Mouse (Mus musculus) embryonic fibroblast, embryonic 13.5 days (primary cell): ENCODE measurements around the gene Cfap299. TPM values are rescaled to one million over a fixed set of nuclear protein-coding genes. Genes with fewer than 3 reads are reported as not detected.

ENCODE experiments used
- H3K27ac ChIP-seq: 2 replicates; pipeline ENCODE4 v1.5.1; 2012; ENCODE audit warnings: low read length, control low read depth, inconsistent platforms; ENCODE audit not compliant: insufficient read depth
- H3K4me1 ChIP-seq: 2 replicates; pipeline ENCODE4 v1.6.1; 2011; ENCODE audit warnings: low read length; ENCODE audit not compliant: control insufficient read depth, insufficient read depth
- H3K4me3 ChIP-seq: 2 replicates; pipeline ENCODE4 v1.5.1; 2011; ENCODE audit warnings: mild to moderate bottlenecking, control low read depth, low read length; ENCODE audit not compliant: insufficient read depth
- CTCF ChIP-seq: IDR thresholded peaks from 2 replicates; pipeline ENCODE4 v1.5.1; 2011; ENCODE audit warnings: mild to moderate bottlenecking, control low read depth, low read length, moderate library complexity, borderline replicate concordance; ENCODE audit not compliant: insufficient read depth
- POLR2A ChIP-seq: IDR thresholded peaks from 2 replicates; pipeline ENCODE4 v1.6.1; 2011; ENCODE audit warnings: low read depth, mild to moderate bottlenecking, control low read depth, low read length, moderate library complexity
- polyA plus RNA-seq: library from polyadenylated mRNA; stranded (reverse); fragments of >200 nt; gene quantifications from 2 replicates; pipeline ENCODE4 v1.2.4, GENCODE M21; 2011; ENCODE audit warnings: low read depth; ENCODE audit not compliant: missing spikeins, insufficient read length

The Cfap299 gene
- polyA plus RNA-seq, 1 experiment, result not detected

DNA sequence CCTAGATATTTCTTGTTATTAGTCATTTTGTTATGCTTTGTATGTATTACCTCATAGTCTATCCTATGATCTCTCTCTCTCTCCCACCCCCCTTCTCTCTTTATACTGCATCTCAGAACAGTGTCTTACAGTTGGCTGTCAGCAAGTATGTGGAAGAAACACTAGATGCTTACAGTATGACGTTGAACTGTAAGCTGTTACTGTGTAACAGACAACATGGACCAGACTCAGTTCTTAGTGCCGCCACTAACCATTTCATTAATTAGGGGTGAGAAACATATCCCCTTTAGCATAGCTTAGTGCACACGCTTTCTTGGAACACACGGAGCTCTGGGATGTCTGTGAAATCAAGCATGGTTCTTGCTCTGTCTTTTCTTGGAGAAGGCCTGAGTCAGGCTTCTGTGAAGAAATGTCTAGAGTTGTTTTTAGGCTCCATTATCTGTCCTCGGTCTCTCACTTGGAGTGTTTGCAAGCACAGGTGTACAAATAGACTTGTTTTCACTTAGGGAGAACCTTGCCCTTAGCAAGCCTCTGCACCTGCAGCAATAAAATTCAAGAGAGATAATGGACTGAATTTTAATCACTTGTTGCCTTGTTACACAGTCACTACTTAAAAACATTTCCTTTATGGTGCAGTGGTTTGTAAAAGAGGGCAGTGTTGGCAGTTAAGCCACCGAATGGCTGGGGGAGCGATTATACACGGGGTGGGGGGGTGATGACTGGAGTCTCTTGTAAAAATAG, 47.1 kb downstream of the Cfap299 start:
- Histone ChIP-seq H3K4me1 (no peaks in the 10 kb centered on the region), H3K27ac (no peak overlapping the region), H3K4me3 (no peak overlapping the region)
- no peak for TF ChIP-seq CTCF
- TF ChIP-seq POLR2A, result no peak

GRCm38 (mm10) chr5:98376799-98377090, 47.6 kb downstream of the Cfap299 start:
- Histone ChIP-seq H3K27ac (no peak overlapping the region), H3K4me1 (no peaks in the 10 kb centered on the region), H3K4me3 (no peak overlapping the region)
- TF ChIP-seq POLR2A (no peak), CTCF (no peak)

DNA sequence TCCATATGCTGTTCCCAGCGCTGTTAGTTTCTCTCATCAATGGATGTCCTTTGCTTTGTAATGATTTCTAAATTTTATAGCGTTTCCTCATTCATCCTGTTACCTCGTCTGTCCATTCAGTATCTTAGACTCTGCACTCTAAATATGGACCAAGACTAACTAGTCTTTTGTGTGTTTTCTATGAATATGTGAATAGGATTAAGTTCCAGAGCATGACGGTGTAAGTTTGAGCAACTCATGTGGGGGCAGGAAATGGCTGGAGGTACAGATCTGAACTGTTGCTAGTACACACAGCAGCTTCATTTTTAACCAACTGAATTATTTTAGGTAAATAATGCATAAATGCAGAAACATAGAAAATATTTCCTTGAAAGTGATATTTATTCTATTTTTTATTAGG, 51.3 kb downstream of the Cfap299 start:
- TF ChIP-seq POLR2A (no peak), CTCF (no peak)
- no peak overlapping the region for H3K4me3 ChIP-seq
- no peak overlapping the region for H3K27ac ChIP-seq
- H3K4me1 ChIP-seq, result no peaks in the 10 kb centered on the region

GRCm38 (mm10) chr5:98387054-98387453, 58.0 kb downstream of the Cfap299 start:
- no peak overlapping the region for H3K4me3 ChIP-seq
- no peak for TF ChIP-seq CTCF
- TF ChIP-seq POLR2A, result no peak
- H3K27ac ChIP-seq, result no peak overlapping the region
- H3K4me1 ChIP-seq, result no peaks in the 10 kb centered on the region

DNA sequence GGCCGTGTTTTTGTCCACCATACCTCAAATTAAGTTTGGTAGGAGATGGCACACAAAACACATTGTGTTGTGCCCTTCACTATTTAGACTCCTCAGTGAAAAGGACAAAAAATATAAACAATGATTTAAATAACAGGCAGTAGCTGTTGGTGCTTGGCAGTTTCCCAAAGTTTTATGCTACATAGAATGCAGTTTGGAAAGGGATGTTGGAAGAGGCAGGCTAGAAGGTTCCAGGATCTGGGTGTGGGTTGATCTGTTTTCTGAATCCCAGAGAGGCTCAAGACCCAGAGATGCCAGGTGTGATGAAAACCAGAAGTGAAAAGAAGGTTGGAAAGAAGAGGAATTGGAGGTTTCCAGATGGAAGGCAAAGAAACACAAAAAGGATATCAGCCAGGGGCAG, 73.1 kb downstream of the Cfap299 start:
- TF ChIP-seq CTCF, result no peak
- TF ChIP-seq POLR2A, result no peak
- Histone ChIP-seq H3K4me3 (no peak overlapping the region), H3K27ac (no peak overlapping the region), H3K4me1 (no peaks in the 10 kb centered on the region)

- TF ChIP-seq POLR2A (no peak), CTCF (no peak)
- Histone ChIP-seq H3K4me3 (no peak overlapping the region), H3K27ac (no peak overlapping the region; the same call in 1 of the 2 replicates), H3K4me1 (peaks cover 3% of the 10 kb centered on the region)
These were observed 81.0 kb downstream of the Cfap299 start for GRCm38 (mm10) chr5:98410060-98410459.

DNA sequence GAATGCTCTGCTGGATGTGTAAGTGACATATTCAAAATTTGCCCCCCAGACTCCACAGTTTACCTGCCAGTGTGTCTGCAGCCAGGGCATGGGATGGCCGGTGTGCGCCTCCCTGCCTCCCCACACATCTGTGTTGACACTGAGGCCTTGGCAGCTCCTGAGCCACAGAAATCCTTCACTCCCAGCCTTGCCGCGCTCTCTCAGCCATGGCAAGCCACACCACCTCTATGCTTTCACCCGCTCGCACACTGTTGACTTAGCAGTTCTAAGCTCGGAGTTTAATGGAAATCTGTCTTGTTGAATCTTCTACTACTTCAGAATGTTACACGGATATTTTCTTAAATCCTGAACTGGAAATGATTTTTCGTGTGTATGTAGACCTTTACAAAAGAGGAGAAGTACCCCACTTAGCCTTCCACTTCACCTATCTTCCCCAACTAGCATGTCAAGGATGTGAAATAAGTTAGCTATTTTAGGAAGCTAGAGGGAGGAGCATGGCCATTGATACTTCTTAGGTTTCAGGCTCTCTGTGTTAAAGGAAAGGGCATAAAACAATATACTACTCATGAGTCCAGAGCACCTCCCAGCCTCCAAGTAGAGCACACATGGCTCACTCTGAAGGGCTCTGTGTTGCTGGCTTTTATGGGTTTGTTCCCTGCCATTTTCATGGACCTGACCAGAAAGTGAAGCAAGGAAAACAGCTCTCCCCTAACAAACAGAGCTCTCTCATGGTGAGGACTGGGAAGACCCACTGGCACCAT, 87.5 kb downstream of the Cfap299 start:
- H3K4me3 ChIP-seq, result no peak overlapping the region
- no peak for TF ChIP-seq CTCF
- TF ChIP-seq POLR2A, result no peak
- H3K4me1 ChIP-seq, result no peaks in the 10 kb centered on the region
- no peak overlapping the region for H3K27ac ChIP-seq

GRCm38 (mm10) chr5:98424965-98425364, 95.9 kb downstream of the Cfap299 start:
- TF ChIP-seq CTCF (no peak), POLR2A (no peak)
- Histone ChIP-seq H3K27ac (no peak overlapping the region), H3K4me3 (no peak overlapping the region), H3K4me1 (peaks cover 2% of the 10 kb centered on the region; the same call in 1 of the 2 replicates)

DNA sequence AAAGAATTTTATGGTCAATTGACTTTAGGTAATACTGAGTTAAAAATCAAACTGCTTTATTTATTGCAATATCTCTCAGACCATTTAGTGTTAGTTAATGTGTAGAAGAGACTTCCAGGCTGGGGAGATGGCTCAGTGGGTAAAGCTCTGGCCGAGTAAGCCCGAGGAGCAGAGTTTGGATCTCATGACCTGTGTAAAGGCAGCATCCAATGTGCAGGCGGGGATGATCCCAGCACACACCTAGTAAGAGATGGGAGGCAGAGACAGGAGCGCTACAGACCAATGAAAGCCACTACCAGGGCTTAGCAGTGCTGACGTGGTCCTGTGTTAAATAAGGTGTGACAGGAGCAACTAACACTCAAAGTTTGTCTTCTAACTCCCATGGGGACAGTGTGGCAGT, 97.0 kb downstream of the Cfap299 start:
- Histone ChIP-seq H3K4me1 (peaks cover 2% of the 10 kb centered on the region; the same call in 1 of the 2 replicates), H3K4me3 (no peak overlapping the region), H3K27ac (no peak overlapping the region)
- no peak for TF ChIP-seq CTCF
- no peak for TF ChIP-seq POLR2A

DNA sequence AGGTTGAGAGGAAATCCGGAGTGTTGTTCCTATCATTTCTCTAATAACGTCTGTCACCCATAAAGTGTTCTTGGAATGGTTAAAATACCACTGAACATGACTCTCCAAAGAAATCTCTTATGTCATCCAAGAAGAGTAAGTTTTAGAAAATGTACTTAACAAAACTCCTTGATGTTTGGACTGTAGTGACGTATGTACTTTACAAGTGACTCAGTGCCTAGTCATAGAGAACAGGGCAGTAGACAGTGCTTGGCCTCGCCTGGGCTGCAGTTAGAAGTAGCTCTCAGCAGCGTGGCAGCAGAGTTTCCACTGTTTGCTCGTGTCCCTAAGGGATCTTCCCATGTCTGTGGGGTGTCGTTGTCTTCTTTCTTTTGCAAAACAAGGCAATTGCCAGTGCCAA, 101.0 kb downstream of the Cfap299 start:
- Histone ChIP-seq H3K27ac (peak overlapping the region; percentile 39; the same call in 1 of the 2 replicates), H3K4me3 (no peak overlapping the region), H3K4me1 (peaks cover 2% of the 10 kb centered on the region; the same call in 1 of the 2 replicates)
- no peak for TF ChIP-seq POLR2A
- TF ChIP-seq CTCF, result no peak
